Mouse (Mus musculus): ENCODE results near the gene Atl1. TPM values are rescaled to one million over a fixed set of nuclear protein-coding genes. Genes with fewer than 3 reads are reported as not detected.

Atl1 gene
- total RNA-seq (2021), result 100 to 1,000 TPM; 206 to 222 TPM
- long read RNA-seq, experiment 1, partial matches to known transcripts, result 85 of 114 reads
- long read RNA-seq, experiment 1, other reads (novel, unspliced or antisense), result 26 of 114 reads
- long read RNA-seq, experiment 2, partial matches to known transcripts, result 92 of 117 reads
- long read RNA-seq, experiment 2, other reads (novel, unspliced or antisense), result 22 of 117 reads

GRCm38 (mm10) chr12:69892371-69893251, at the start of gene Atl1, which contains the start of gene Map4k5:
TSS of gene Atl1 (plus strand) at chr12:69892614.
TSS of gene Map4k5 (minus strand) at chr12:69893200.
- DNase-seq (ENCODE audit: low spot score in 2 of 2), result peak; percentile 88 to 90

DNA sequence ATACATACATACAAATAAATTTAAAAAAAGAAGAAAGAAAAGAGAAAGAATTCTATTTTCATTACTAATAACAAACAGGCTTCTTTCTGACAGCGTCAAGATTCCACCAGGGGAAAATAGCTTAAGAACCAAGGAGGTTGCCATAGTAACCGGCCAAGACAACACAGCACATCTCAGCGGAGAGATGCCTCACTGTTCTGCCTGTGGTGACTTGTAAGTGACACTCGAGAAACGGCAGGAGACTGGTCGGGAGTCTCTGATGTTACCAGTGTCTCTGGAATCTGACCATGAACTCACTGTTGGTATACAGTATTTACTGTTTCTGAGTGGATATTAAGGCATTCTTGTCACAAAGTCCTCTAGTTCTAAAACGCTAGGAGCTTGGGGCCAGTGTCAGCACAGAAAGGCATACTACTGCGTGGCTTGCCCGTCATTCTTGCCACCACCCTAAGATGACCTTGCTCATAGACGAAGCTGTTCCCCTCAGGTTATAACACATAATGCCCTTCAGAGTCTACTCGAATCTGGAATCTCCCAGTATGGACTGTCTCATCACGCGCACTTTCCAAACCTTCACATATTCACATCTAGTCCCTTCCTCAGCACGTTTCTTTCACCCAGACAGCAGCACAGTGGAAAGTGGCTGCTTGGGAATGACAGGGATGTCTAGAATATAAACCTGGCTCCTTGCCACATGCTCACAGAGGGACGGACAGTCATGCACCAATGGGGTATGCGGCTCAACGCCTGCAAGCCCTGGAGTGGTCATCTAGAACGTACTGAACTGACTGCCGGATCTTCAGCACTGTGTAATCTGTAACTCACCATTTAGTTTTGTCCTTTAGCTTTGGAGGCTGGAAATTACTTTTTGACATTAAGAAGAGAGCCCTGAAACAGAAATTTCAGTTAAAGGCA, 48.6 kb upstream of the Atl1 start:
- DNase-seq (ENCODE audit: low spot score in 2 of 2), result peak in 1 of 2 experiments; percentile 54

GRCm38 (mm10) chr12:69845722-69846121, 46.7 kb upstream of the Atl1 start:
- DNase-seq (ENCODE audit: low spot score in 2 of 2), result no peak

DNA sequence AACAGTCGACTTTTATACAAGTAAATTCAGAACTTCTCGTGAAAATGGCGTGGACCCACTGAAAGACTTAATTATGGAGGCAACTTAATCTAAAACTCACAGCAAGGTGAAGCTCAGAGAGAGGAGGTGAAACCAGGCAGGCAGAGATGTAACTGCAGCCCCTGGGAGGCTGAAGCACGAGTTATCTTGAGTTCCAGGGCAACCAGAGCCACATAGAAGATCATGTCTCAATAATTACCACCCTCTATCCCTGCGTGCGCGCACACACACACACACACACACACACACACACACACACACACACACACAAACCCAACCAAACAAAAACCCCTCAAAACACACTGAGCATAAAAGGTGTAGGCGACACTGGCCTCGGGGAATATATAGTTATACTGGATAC, 45.9 kb upstream of the Atl1 start:
- DNase-seq (ENCODE audit: low spot score in 2 of 2), result no peak

DNA sequence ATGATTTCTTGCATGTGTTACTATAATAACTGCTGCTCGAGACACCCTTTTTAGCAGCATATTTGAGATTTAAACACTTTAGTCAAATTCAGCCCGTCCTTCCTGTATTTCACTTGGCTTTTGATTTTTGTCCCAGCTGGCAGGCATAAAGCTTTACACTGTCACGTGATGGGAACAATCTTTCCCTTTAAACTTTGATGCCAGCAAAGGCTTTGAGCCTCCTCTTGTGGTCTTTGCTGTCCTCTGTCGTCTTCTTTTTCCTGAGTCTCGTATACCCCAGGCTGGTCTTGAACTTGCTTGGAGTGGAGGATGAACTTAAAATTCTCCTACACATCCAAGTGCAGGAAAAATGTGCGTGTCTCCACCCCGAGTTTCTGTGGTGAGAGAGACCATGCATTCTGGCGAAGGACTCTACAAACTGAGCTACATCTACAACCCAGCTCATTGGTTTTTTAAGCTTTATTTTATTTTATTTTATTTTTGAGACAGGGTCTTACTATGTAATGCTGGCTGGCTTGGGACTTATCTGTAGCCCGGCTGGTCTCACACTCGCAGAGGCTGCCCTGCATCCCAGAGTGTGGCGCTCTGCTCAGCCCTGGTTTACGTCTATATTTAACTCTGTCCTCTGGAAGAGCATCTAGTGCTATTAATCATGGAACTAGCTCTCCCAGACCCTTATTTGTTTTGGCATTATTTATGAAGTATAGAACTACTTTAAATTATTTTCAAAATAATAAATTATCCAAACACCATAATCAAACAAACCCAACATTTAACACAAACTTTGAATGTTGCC, 44.1 kb upstream of the Atl1 start:
- no peak for DNase-seq (ENCODE audit: low spot score in 2 of 2)

GRCm38 (mm10) chr12:69852288-69852687, 40.1 kb upstream of the Atl1 start:
- DNase-seq (ENCODE audit: low spot score in 2 of 2), result no peak

GRCm38 (mm10) chr12:69853387-69853786, 39.0 kb upstream of the Atl1 start:
- no peak for DNase-seq (ENCODE audit: low spot score in 2 of 2)

- no peak for DNase-seq (ENCODE audit: low spot score in 2 of 2)
Observed at GRCm38 (mm10) chr12:69853942-69854341, 38.5 kb upstream of the Atl1 start.

GRCm38 (mm10) chr12:69855641-69856300, 36.6 kb upstream of the Atl1 start:
- DNase-seq (ENCODE audit: low spot score in 2 of 2), result no peak

- DNase-seq (ENCODE audit: low spot score in 2 of 2), result no peak
Observed at GRCm38 (mm10) chr12:69856398-69856797, 36.0 kb upstream of the Atl1 start.

GRCm38 (mm10) chr12:69857597-69857996, 34.8 kb upstream of the Atl1 start:
- no peak for DNase-seq (ENCODE audit: low spot score in 2 of 2)

DNA sequence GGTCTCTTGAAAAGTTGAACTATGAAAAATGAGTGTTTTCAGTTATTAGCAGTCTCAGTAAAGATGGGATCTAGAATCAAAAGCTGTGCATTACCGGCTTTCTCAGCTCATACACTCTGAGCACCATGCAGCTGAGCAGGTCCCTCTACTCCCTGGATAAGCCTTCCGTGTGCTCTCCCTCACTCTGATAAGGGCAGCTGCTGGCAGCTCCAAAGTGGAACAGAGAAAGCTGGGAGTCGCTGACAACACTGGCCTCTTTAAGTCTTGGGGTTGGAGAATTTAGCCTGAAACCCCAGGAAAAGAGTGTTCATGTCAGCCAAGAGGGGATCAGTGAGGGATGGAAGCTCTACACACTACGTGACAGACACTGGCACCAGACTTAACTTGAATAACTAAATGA, 33.6 kb upstream of the Atl1 start:
- DNase-seq (ENCODE audit: low spot score in 2 of 2), result no peak

GRCm38 (mm10) chr12:69863505-69863904, 28.9 kb upstream of the Atl1 start:
- no peak for DNase-seq (ENCODE audit: low spot score in 2 of 2)

GRCm38 (mm10) chr12:69864164-69864692, 28.2 kb upstream of the Atl1 start:
- no peak for DNase-seq (ENCODE audit: low spot score in 2 of 2)

DNA sequence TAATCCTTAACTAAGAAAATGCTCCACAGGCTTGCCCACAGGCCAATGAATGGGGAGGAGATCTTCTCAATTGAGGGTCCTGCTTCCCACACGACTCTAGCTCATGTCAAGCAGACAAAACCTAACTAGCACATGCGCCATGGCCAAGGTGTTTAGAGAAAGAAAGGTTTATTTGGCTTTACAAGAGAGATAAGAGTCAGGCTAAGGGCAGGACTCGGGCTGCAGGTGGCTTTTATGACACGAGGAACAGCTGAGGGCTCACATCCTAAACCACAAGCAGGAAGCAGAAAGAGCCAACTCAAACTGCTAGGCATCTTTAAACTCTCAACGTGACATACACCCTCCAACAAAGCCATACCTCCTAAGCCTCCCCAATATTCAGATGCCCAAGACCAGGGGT, 25.1 kb upstream of the Atl1 start:
- no peak for DNase-seq (ENCODE audit: low spot score in 2 of 2)

DNA sequence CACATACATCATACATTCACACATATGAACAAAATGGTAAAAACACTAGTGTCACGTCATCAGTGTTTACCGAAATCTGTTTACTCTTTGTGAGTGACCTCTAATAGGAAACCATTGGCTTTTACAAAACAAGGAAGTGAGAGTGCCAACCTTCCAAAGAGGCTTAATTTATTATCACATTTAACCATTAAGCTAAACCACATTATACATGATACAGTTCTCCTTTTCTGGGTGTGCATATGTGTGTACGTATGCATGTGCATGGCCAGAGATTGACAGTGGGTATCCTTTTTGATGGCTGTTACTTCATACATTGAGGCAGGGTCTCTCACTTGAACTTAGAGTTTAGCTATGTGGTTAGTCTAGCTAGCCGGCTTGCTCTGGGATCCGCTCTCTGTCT, 20.8 kb upstream of the Atl1 start:
- DNase-seq (ENCODE audit: low spot score in 2 of 2), result no peak

DNA sequence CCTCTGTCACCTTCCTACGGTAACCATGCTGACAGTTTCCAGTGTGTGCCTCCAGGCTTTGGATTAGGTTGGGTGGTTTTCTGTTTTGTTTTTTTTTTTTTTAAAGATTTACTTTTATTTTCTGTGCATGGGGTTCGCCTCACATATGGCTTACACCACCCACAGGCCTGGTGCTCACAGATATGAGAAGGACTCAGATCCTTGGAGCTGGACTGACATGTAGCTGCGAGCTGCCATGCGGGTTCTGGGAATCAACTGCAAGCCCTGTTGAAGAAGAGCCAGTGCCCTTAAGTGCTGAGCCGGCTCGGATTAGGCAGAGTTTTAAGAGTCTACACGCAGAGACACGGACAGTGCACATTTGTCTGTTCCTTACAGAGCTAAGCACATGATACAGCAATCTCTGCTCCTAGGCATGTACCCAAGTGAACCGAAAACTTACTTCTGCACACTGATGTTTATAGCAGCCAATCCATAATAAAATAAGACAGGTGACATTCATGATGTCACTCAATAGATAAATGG, 14.5 kb upstream of the Atl1 start:
- no peak for DNase-seq (ENCODE audit: low spot score in 2 of 2)

- DNase-seq (ENCODE audit: low spot score in 2 of 2), result no peak
Observed at GRCm38 (mm10) chr12:69879172-69879665, 13.2 kb upstream of the Atl1 start.

- DNase-seq (ENCODE audit: low spot score in 2 of 2), result no peak
Observed at GRCm38 (mm10) chr12:69879739-69880138, 12.7 kb upstream of the Atl1 start.
